Mouse (Mus musculus) thymus, adult 18-20 months (tissue): Measurements from ENCODE around the gene Vmn1r211.
"Not testable (repeated sequence)": the region's sequence is repeated elsewhere in the genome, so short reads cannot be mapped to it uniquely, and the experiment has no call there.

ENCODE experiments used
- DNase-seq, 2 experiments: peaks; one replicate each; pipeline ENCODE4 v3.0.0; 2022; ENCODE audit warnings: mixed read lengths in 2 of 2

Vmn1r211 gene

GRCm38 (mm10) chr13:22857461-22857860 is at the start of gene Vmn1r211:
Gene Vmn1r211, minus strand, starts transcription at chr13:22857561.
- DNase-seq, result no peak

GRCm38 (mm10) chr13:22884105-22884504 is 26.7 kb upstream of the Vmn1r211 start, which contains the start of gene Vmn1r212:
Gene Vmn1r212, minus strand, starts transcription at chr13:22884205.
- DNase-seq, result no peak

DNA sequence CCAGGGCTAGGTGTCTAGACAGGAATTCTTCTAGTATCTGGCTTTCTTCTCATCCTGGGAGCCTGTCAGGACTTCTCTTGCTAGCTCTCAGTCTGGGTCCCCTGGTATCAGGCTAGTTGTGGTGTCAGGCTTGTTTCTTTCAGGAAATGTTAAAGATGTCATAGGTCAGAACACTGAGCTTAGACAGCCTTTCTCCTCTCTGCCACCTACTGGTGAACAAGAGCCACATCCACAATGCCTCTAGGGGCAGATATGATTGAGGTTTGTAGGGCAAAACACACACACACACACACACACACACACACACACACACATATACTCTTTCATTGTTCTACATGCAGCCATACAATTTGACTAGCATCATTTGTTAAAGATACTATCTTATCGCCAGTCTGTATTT is 21.9 kb upstream of the Vmn1r211 start:
- no peak for DNase-seq

GRCm38 (mm10) chr13:22854760-22855159 is 2.6 kb downstream of the Vmn1r211 start:
- DNase-seq, result no peak

GRCm38 (mm10) chr13:22846798-22847197 is 10.6 kb downstream of the Vmn1r211 start:
- DNase-seq, result no peak

- not testable (repeated sequence) for DNase-seq
Observed at GRCm38 (mm10) chr13:22844304-22844703, 13.1 kb downstream of the Vmn1r211 start.

DNA sequence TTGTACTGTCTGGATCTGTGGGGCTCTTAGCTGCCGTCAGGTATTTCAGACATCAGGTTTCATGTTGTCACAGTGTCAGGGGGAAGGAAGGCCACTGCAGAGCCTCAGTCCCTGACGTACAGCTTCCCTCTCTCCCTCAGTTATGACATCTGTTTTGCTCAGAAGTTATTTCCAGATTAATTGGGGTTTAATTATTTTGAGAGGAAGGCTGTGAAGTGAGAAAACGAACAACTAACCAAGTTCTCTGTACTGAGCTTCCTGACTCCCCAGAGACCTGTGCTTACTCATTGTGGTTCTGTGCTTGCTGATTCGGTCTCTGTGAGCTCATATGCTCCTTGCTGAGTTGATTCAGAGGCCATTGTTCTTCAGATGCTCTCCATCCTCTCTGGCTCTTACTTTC is 26.1 kb downstream of the Vmn1r211 start, which contains the start of gene Vmn1r210:
Gene Vmn1r210 (minus strand): TSS at position 101 of the 400 bp plus-strand sequence.
- no peak for DNase-seq

GRCm38 (mm10) chr13:22829395-22829794 is 28.0 kb downstream of the Vmn1r211 start:
- DNase-seq, result not testable (repeated sequence)

- DNase-seq, result not testable (repeated sequence)
Observed at GRCm38 (mm10) chr13:22821601-22822000, 35.8 kb downstream of the Vmn1r211 start.

DNA sequence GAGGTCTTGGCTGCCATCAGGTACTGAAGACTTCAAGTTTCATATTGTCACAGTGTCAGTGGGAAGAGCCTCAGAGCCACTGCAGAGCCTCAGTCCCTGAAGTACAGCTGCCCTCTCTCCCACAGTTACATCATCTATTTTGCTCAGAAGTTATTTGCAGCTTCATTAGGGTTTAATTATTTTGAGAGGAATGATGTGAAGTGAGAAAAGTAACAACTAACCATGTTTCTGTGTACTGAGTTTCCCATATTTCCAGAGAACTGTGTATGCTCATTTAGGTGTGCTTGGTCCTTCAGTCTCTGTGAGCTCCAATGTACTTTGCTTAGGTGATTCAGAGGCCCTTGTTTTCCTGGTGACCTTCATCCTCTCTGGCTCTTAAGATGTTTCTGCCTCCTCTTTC is 47.8 kb downstream of the Vmn1r211 start, which contains the start of gene Vmn1r209:
Gene Vmn1r209 (minus strand): TSS at position 101 of the 400 bp plus-strand sequence.
- DNase-seq, result not testable (repeated sequence)
